Mouse (Mus musculus): ENCODE results near the gene Olfr283. TPM values are rescaled to one million over a fixed set of nuclear protein-coding genes. Genes with fewer than 3 reads are reported as not detected.

Olfr283 gene
- total RNA-seq (2023), result not detected

GRCm38 (mm10) chr15:98380846-98381245, at the start of gene Olfr283:
Gene Olfr283 (minus strand): TSS chr15:98380946.

GRCm38 (mm10) chr15:98340887-98341286, 39.9 kb downstream of the Olfr283 start, which contains the start of gene Olfr284:
Gene Olfr284 (minus strand): TSS chr15:98340987.

Other genes with a start within 250 kb of the Olfr283 start
- gene Asb8, start 215.3 kb downstream of the Olfr283 start, total RNA-seq (2023), result 10 to 100 TPM; 19.5 to 20.7 TPM
- not detected for gene Ccdc184, start 213.8 kb downstream of the Olfr283 start, total RNA-seq (2023)
- gene Olfr288, start 185.4 kb downstream of the Olfr283 start, total RNA-seq (2023), result not detected
- gene Gm44579, start 160.0 kb downstream of the Olfr283 start, total RNA-seq (2023), result not detected
- gene Olfr287, start 159.9 kb downstream of the Olfr283 start, total RNA-seq (2023), result not detected
- not detected for gene Olfr286, start 146.5 kb downstream of the Olfr283 start, total RNA-seq (2023)
- not detected for gene H1fnt, start 123.7 kb downstream of the Olfr283 start, total RNA-seq (2023)
- gene Zfp641, start 84.8 kb downstream of the Olfr283 start, total RNA-seq (2023), result not detected
- not detected for gene Olfr285, start 63.6 kb downstream of the Olfr283 start, total RNA-seq (2023)
- not detected for gene Olfr284, start 40.0 kb downstream of the Olfr283 start, total RNA-seq (2023)
- gene Olfr282, start 50.3 kb upstream of the Olfr283 start, total RNA-seq (2023), result not detected
- gene Olfr281, start 71.6 kb upstream of the Olfr283 start, total RNA-seq (2023), result not detected
- gene OR5BS1P, start 89.0 kb upstream of the Olfr283 start, total RNA-seq (2023), result not detected
- gene Lalba, start 101.8 kb upstream of the Olfr283 start, total RNA-seq (2023), result not detected
- gene Olfr279, start 111.5 kb upstream of the Olfr283 start, total RNA-seq (2023), result not detected
- gene Kansl2, start 153.3 kb upstream of the Olfr283 start, total RNA-seq (2023), result 10 to 100 TPM; 23.4 to 27.4 TPM
- gene Ccnt1, start 190.0 kb upstream of the Olfr283 start, total RNA-seq (2023), result 10 to 100 TPM; 74.8 to 80.2 TPM
- not detected for gene 4930415O20Rik, start 190.1 kb upstream of the Olfr283 start, total RNA-seq (2023)
- gene Adcy6, start 229.1 kb upstream of the Olfr283 start, total RNA-seq (2023), result 1 to 10 TPM; 2.9 to 4.5 TPM
- gene Cacnb3, start 249.9 kb upstream of the Olfr283 start, total RNA-seq (2023), result under 1 TPM in 1 of 2 experiments, not detected in 1; 0.29 TPM

All from neutrophil, adult 59 days (primary cell).